Mouse (Mus musculus): ENCODE results near the gene Gal3st4. TPM values are rescaled to one million over a fixed set of nuclear protein-coding genes. Genes with fewer than 3 reads are reported as not detected.
A peak's percentile ranks its signal among the peaks of the same experiment; 100 is the strongest.

Gal3st4 gene
- total RNA-seq, 2 experiments from 2014 or later: 0.36 to 0.69 TPM

- DNase-seq (ENCODE audit: low spot score in 2 of 2): no peak
Measured at GRCm38 (mm10) chr5:138262582-138263240, 9.9 kb downstream of the Gal3st4 start.

- no peak for DNase-seq (ENCODE audit: low spot score in 2 of 2)
Measured at GRCm38 (mm10) chr5:138262001-138262400, 10.6 kb downstream of the Gal3st4 start.

GRCm38 (mm10) chr5:138260834-138261233, 11.8 kb downstream of the Gal3st4 start:
- no peak for DNase-seq (ENCODE audit: low spot score in 2 of 2)

GRCm38 (mm10) chr5:138260051-138260450, 12.6 kb downstream of the Gal3st4 start:
- no peak for DNase-seq (ENCODE audit: low spot score in 2 of 2)

- DNase-seq (ENCODE audit: low spot score in 2 of 2): no peak
Measured at GRCm38 (mm10) chr5:138258993-138259392, 13.6 kb downstream of the Gal3st4 start.

- DNase-seq (ENCODE audit: low spot score in 2 of 2): no peak
Measured at GRCm38 (mm10) chr5:138258542-138258941, 14.1 kb downstream of the Gal3st4 start.

GRCm38 (mm10) chr5:138258078-138258477, 14.6 kb downstream of the Gal3st4 start:
- no peak for DNase-seq (ENCODE audit: low spot score in 2 of 2)

GRCm38 (mm10) chr5:138257585-138257978, 15.1 kb downstream of the Gal3st4 start:
- DNase-seq (ENCODE audit: low spot score in 2 of 2): no peak

- no peak for DNase-seq (ENCODE audit: low spot score in 2 of 2)
Measured at GRCm38 (mm10) chr5:138256966-138257584, 15.6 kb downstream of the Gal3st4 start.

GRCm38 (mm10) chr5:138256094-138256467, 16.6 kb downstream of the Gal3st4 start:
- DNase-seq (ENCODE audit: low spot score in 2 of 2): no peak

- peak; percentile 75 to 91 for DNase-seq (ENCODE audit: low spot score in 2 of 2)
Measured at GRCm38 (mm10) chr5:138255353-138256093, 17.1 kb downstream of the Gal3st4 start, which contains the start of gene Lamtor4. TSS of gene Lamtor4 (plus strand) at chr5:138255482.

- DNase-seq (ENCODE audit: low spot score in 2 of 2): no peak
Measured at GRCm38 (mm10) chr5:138253061-138253460, 19.6 kb downstream of the Gal3st4 start.

GRCm38 (mm10) chr5:138251144-138251543, 21.5 kb downstream of the Gal3st4 start:
- DNase-seq (ENCODE audit: low spot score in 2 of 2): no peak

- no peak for DNase-seq (ENCODE audit: low spot score in 2 of 2)
Measured at GRCm38 (mm10) chr5:138241511-138241910, 31.1 kb downstream of the Gal3st4 start.

- DNase-seq (ENCODE audit: low spot score in 2 of 2): no peak
Measured at GRCm38 (mm10) chr5:138234224-138234623, 38.4 kb downstream of the Gal3st4 start.

- DNase-seq (ENCODE audit: low spot score in 2 of 2): no peak
Measured at GRCm38 (mm10) chr5:138233778-138234177, 38.9 kb downstream of the Gal3st4 start.

- no peak for DNase-seq (ENCODE audit: low spot score in 2 of 2)
Measured at GRCm38 (mm10) chr5:138229511-138229910, 43.1 kb downstream of the Gal3st4 start.

- DNase-seq (ENCODE audit: low spot score in 2 of 2): no peak
Measured at GRCm38 (mm10) chr5:138228026-138228425, 44.6 kb downstream of the Gal3st4 start.

GRCm38 (mm10) chr5:138227367-138227766, 45.3 kb downstream of the Gal3st4 start:
- no peak for DNase-seq (ENCODE audit: low spot score in 2 of 2)

- DNase-seq (ENCODE audit: low spot score in 2 of 2): no peak
Measured at GRCm38 (mm10) chr5:138226491-138226890, 46.1 kb downstream of the Gal3st4 start.

- DNase-seq (ENCODE audit: low spot score in 2 of 2): no peak
Measured at GRCm38 (mm10) chr5:138225700-138226099, 46.9 kb downstream of the Gal3st4 start, which contains the start of gene Nxpe5. TSS of gene Nxpe5 (plus strand) at chr5:138225898.

GRCm38 (mm10) chr5:138223287-138223686, 49.4 kb downstream of the Gal3st4 start:
- no peak for DNase-seq (ENCODE audit: low spot score in 2 of 2)
